Mouse (Mus musculus) embryonic fibroblast, embryonic 13.5 days (primary cell): ENCODE results near the gene Cfl2.

Experiments
- CTCF ChIP-seq: IDR thresholded peaks from 2 replicates; pipeline ENCODE4 v1.5.1; 2011; ENCODE audit warnings: mild to moderate bottlenecking, control low read depth, low read length, moderate library complexity, borderline replicate concordance; ENCODE audit not compliant: insufficient read depth
- POLR2A ChIP-seq: IDR thresholded peaks from 2 replicates; pipeline ENCODE4 v1.6.1; 2011; ENCODE audit warnings: low read depth, mild to moderate bottlenecking, control low read depth, low read length, moderate library complexity

DNA sequence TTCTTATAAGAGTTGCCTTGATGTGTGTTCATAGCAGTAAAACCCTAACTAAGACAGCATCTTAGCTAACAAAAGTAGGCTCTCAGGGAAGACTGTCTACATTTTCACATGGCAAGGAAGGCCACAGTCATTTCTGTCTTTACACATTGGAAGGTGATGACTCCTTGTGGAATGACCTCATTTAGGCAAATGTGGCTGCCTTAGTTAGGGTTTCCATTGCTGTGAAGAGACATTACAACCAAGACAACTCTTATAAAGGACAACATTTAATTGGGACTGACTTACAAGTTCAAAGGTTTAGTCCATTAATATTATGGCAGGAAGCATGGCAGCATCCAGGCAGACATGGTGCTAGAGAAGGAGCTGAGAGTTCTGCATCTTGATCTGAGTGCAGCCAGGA, 23.7 kb downstream of the Cfl2 start:
- TF ChIP-seq CTCF, result no peak
- TF ChIP-seq POLR2A, result no peak
